Mouse (Mus musculus): Measurements from ENCODE around the gene Bhlha15.

GRCm38 (mm10) chr5:144191026-144191425 lies 940 bp downstream of the Bhlha15 start:
- TF ChIP-seq POLR2A (IDR thresholded peaks at IDR 0.05; ENCODE audit: borderline replicate concordance, control insufficient read depth, low read depth, low read length) (no peak), CTCF (IDR thresholded peaks at IDR 0.05; ENCODE audit: control insufficient read depth, insufficient read depth, low read length) (no peak)

All from bone marrow, adult 2 months (tissue).